In genomic region chr13:15936109-15936508, GRCm38 (mm10) we compare ENCODE assay signal across 21 mouse cellular contexts.
DNase-seq lines count a peak whose midpoint lies in the region; ATAC-seq lines count a peak whose summit lies in the region.
"Had no signal": no experiment of that assay in that cellular context is flagged by ENCODE, and none has a peak within 500 bp of the region (broad histone marks: within the 10 kb centered on the region; RNA-seq: fewer than 3 reads in every experiment).

No protein-coding gene starts in this region.

- peak; percentile 1 for DNase-seq in thymus, postnatal 25 days
- no peak for DNase-seq in thymus, postnatal 10 days (ENCODE audit: low spot score in 2 of 2)
- DNase-seq in heart, adult 11 months: no peak
- DNase-seq in left cerebral cortex, adult 18-20 months (ENCODE audit: low spot score in 2 of 2): no peak
- DNase-seq: adrenal gland, adult 8-10 months; cerebellum, adult 9-10 months; heart, postnatal 10 days; layer of hippocampus, postnatal 36 days had no signal

- no peak overlapping the region for H3K27ac ChIP-seq in kidney, embryonic 14.5 days (ENCODE audit: low read depth, low read length)
- H3K27ac ChIP-seq: embryonic facial prominence, embryonic 12.5 days; hindbrain, embryonic 13.5 days; intestine, embryonic 15.5 days; kidney, embryonic 15.5 days; liver, embryonic 15.5 days; macrophage; midbrain, embryonic 12.5 days had no signal

- peak; percentile 71 for ATAC-seq in activated CD4-positive, CD25-positive, alpha-beta regulatory T cell, adult 4 months
- ATAC-seq in megakaryocyte progenitor cell, adult 5-6 weeks (replicated peaks; ENCODE audit: poor library complexity): peak; percentile 77
- ATAC-seq in kidney, embryonic 14.5 days (ENCODE audit: low FRiP score, low TSS enrichment): no peak
- ATAC-seq: forebrain, embryonic 14.5 days; intestine, embryonic 15.5 days had no signal

- H3K4me1 ChIP-seq in kidney, embryonic 14.5 days (ENCODE audit: control insufficient read depth, insufficient read depth, low read length): no peaks in the 10 kb centered on the region
- H3K4me1 ChIP-seq: embryonic facial prominence, embryonic 12.5 days; intestine, embryonic 15.5 days; kidney, embryonic 15.5 days; liver, embryonic 15.5 days; midbrain, embryonic 12.5 days had no signal

- no peaks in the 10 kb centered on the region for H3K27me3 ChIP-seq in kidney, embryonic 14.5 days (ENCODE audit: control insufficient read depth, insufficient read depth, low read length)
- H3K27me3 ChIP-seq: embryonic facial prominence, embryonic 12.5 days; hindbrain, embryonic 13.5 days; intestine, embryonic 15.5 days; kidney, embryonic 15.5 days; liver, embryonic 15.5 days; midbrain, embryonic 12.5 days had no signal

- H3K9ac ChIP-seq in kidney, embryonic 14.5 days (ENCODE audit: low read depth, low read length): no peak overlapping the region
- H3K9ac ChIP-seq: embryonic facial prominence, embryonic 12.5 days; hindbrain, embryonic 13.5 days; intestine, embryonic 15.5 days; kidney, embryonic 15.5 days; liver, embryonic 15.5 days; midbrain, embryonic 12.5 days had no signal

- H3K4me2 ChIP-seq in kidney, embryonic 14.5 days (replicated peaks; ENCODE audit: low read depth, low read length): no peak overlapping the region
- H3K4me2 ChIP-seq: embryonic facial prominence, embryonic 12.5 days; heart, embryonic 11.5 days; hindbrain, embryonic 13.5 days; intestine, embryonic 15.5 days; kidney, embryonic 15.5 days; liver, embryonic 15.5 days; midbrain, embryonic 12.5 days had no signal

- H3K36me3 ChIP-seq in kidney, embryonic 14.5 days (ENCODE audit: control insufficient read depth, insufficient read depth, low read length): no peaks in the 10 kb centered on the region
- H3K36me3 ChIP-seq: embryonic facial prominence, embryonic 12.5 days; hindbrain, embryonic 13.5 days; intestine, embryonic 15.5 days; kidney, embryonic 15.5 days; liver, embryonic 15.5 days; midbrain, embryonic 12.5 days had no signal

- no peaks in the 10 kb centered on the region for H3K9me3 ChIP-seq in kidney, embryonic 14.5 days (ENCODE audit: control insufficient read depth, low read length)
- H3K9me3 ChIP-seq: embryonic facial prominence, embryonic 12.5 days; hindbrain, embryonic 13.5 days; intestine, embryonic 15.5 days; kidney, embryonic 15.5 days; liver, embryonic 15.5 days; midbrain, embryonic 12.5 days had no signal

- H3K4me3 ChIP-seq in kidney, embryonic 14.5 days (ENCODE audit: low read length): no peak overlapping the region
- H3K4me3 ChIP-seq: embryonic facial prominence, embryonic 12.5 days; erythroblast, embryonic 14.5 days; hindbrain, embryonic 13.5 days; intestine, embryonic 15.5 days; kidney, embryonic 15.5 days; liver, embryonic 15.5 days; midbrain, embryonic 12.5 days had no signal

- WGBS in kidney, embryonic 14.5 days: 67% methylated on average over 1 of the region's 1 CpGs
